Mouse (Mus musculus): ENCODE data around the gene Alms1. TPM values are rescaled to one million over a fixed set of nuclear protein-coding genes. Genes with fewer than 3 reads are reported as not detected.

Gene Alms1
- polyA plus RNA-seq (2014; fragmentation: Illumina TruSeq; extraction: RNeasy Lipid Tissue Mini Kit (QIAGEN cat#74804); ENCODE audit: low read depth, low replicate concordance): 7.3 TPM

GRCm38 (mm10) chr6:85587396-85588143, at the start of gene Alms1:
Alms1 (plus strand) TSS chr6:85587531.

GRCm38 (mm10) chr6:85713105-85713504, 125.8 kb downstream of the Alms1 start, which contains the start of gene Nat8f7:
Nat8f7 (minus strand) TSS chr6:85713205.

Other genes with a start within 250 kb of the Alms1 start
- 1.1 TPM for gene Rab11fip5, start 212.9 kb upstream of the Alms1 start, polyA plus RNA-seq (2014; fragmentation: Illumina TruSeq; extraction: RNeasy Lipid Tissue Mini Kit (QIAGEN cat#74804); ENCODE audit: low read depth, low replicate concordance)
- not detected for gene Noto, start 163.6 kb upstream of the Alms1 start, polyA plus RNA-seq (2014; fragmentation: Illumina TruSeq; extraction: RNeasy Lipid Tissue Mini Kit (QIAGEN cat#74804); ENCODE audit: low read depth, low replicate concordance)
- 2.1 TPM for gene Smyd5, start 155.5 kb upstream of the Alms1 start, polyA plus RNA-seq (2014; fragmentation: Illumina TruSeq; extraction: RNeasy Lipid Tissue Mini Kit (QIAGEN cat#74804); ENCODE audit: low read depth, low replicate concordance)
- 99.8 TPM for gene Cct7, start 136.0 kb upstream of the Alms1 start, polyA plus RNA-seq (2014; fragmentation: Illumina TruSeq; extraction: RNeasy Lipid Tissue Mini Kit (QIAGEN cat#74804); ENCODE audit: low read depth, low replicate concordance)
- gene Pradc1, start 135.6 kb upstream of the Alms1 start, polyA plus RNA-seq (2014; fragmentation: Illumina TruSeq; extraction: RNeasy Lipid Tissue Mini Kit (QIAGEN cat#74804); ENCODE audit: low read depth, low replicate concordance): 4.5 TPM
- not detected for gene Fbxo41, start 84.5 kb upstream of the Alms1 start, polyA plus RNA-seq (2014; fragmentation: Illumina TruSeq; extraction: RNeasy Lipid Tissue Mini Kit (QIAGEN cat#74804); ENCODE audit: low read depth, low replicate concordance)
- gene Egr4, start 73.9 kb upstream of the Alms1 start, polyA plus RNA-seq (2014; fragmentation: Illumina TruSeq; extraction: RNeasy Lipid Tissue Mini Kit (QIAGEN cat#74804); ENCODE audit: low read depth, low replicate concordance): not detected
- not detected for gene Nat8f7, start 125.7 kb downstream of the Alms1 start, polyA plus RNA-seq (2014; fragmentation: Illumina TruSeq; extraction: RNeasy Lipid Tissue Mini Kit (QIAGEN cat#74804); ENCODE audit: low read depth, low replicate concordance)
- gene Nat8f3, start 178.2 kb downstream of the Alms1 start, polyA plus RNA-seq (2014; fragmentation: Illumina TruSeq; extraction: RNeasy Lipid Tissue Mini Kit (QIAGEN cat#74804); ENCODE audit: low read depth, low replicate concordance): 1.2 TPM
- gene Nat8f6, start 233.4 kb downstream of the Alms1 start, polyA plus RNA-seq (2014; fragmentation: Illumina TruSeq; extraction: RNeasy Lipid Tissue Mini Kit (QIAGEN cat#74804); ENCODE audit: low read depth, low replicate concordance): not detected
- gene Nat8f5, start 233.4 kb downstream of the Alms1 start, polyA plus RNA-seq (2014; fragmentation: Illumina TruSeq; extraction: RNeasy Lipid Tissue Mini Kit (QIAGEN cat#74804); ENCODE audit: low read depth, low replicate concordance): not detected
- gene Nat8, start 244.6 kb downstream of the Alms1 start, polyA plus RNA-seq (2014; fragmentation: Illumina TruSeq; extraction: RNeasy Lipid Tissue Mini Kit (QIAGEN cat#74804); ENCODE audit: low read depth, low replicate concordance): not detected